Mouse (Mus musculus): ENCODE data around the gene Cdk17. TPM values are rescaled to one million over a fixed set of nuclear protein-coding genes. Genes with fewer than 3 reads are reported as not detected.
A peak's percentile ranks its signal among the peaks of the same experiment; 100 is the strongest.

Cdk17 gene
- polyA plus RNA-seq, 1 experiment from 2014 or later: 49.9 TPM

DNA sequence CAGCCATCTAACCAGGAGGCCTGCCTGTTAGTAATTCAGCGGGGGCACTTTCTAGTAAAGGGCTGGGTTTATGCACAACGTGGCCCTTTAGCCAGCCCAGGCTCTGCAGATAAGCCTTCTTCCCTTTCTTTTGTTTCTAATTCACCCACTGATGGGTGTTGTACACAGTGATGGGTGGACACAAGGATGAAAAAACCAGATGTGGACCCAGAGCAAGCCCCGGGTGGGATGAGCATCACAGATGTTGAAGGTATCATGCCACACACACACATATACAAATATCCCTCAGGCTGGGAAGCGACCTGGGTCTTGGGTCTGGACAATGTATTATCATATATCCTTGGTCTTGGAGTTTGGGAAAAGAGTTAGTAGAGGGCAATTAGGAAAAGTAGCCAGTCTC, 142.6 kb downstream of the Cdk17 start:
- H3K27ac ChIP-seq (ENCODE audit: low read length): no peak overlapping the region
- ATAC-seq: no peak
- H3K36me3 ChIP-seq (ENCODE audit: control insufficient read depth, insufficient read depth): no peaks in the 10 kb centered on the region
- no peaks in the 10 kb centered on the region for H3K27me3 ChIP-seq (replicated peaks; ENCODE audit: control insufficient read depth, insufficient read depth, low read length)
- H3K4me2 ChIP-seq (ENCODE audit: low read length): no peak overlapping the region
- H3K4me3 ChIP-seq (replicated peaks; ENCODE audit: low read length): no peak overlapping the region
- H3K9me3 ChIP-seq (ENCODE audit: control insufficient read depth, low read length): no peaks in the 10 kb centered on the region
- 78% methylated on average over 4 of the region's 4 CpGs for WGBS
- H3K9ac ChIP-seq (replicated peaks; ENCODE audit: low read depth, low read length): no peak overlapping the region
- H3K4me1 ChIP-seq (replicated peaks; ENCODE audit: control insufficient read depth, insufficient read depth, low read length): no peaks in the 10 kb centered on the region

DNA sequence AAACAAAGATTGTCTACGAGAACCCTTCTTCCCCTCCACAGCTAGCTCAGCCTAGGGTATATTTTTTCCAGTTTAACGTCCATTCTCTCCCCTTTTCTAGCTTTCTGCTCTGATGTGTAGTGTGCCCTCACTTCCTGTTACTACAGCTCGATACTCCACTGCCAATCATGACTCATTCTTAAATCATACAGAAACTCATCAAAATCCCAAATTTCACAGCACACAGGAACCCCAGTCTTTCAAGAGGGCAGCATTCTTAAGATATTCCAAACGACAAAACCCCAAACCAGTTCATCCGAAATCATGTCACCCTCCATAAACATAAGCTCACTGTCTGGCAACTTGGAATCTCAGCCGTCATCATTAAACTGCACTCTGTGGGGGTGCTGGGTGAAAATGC, 145.3 kb downstream of the Cdk17 start:
- H3K27me3 ChIP-seq (replicated peaks; ENCODE audit: control insufficient read depth, insufficient read depth, low read length): 0 out of 2 replicates have a peak, but pooled peaks cover 2% of the 10 kb centered on the region
- no peak overlapping the region for H3K4me3 ChIP-seq (replicated peaks; ENCODE audit: low read length)
- 70% methylated on average over 6 of the region's 6 CpGs for WGBS
- H3K4me2 ChIP-seq (ENCODE audit: low read length): no peak overlapping the region
- H3K36me3 ChIP-seq (ENCODE audit: control insufficient read depth, insufficient read depth): no peaks in the 10 kb centered on the region
- H3K4me1 ChIP-seq (replicated peaks; ENCODE audit: control insufficient read depth, insufficient read depth, low read length): peaks cover 16% of the 10 kb centered on the region
- H3K9ac ChIP-seq (replicated peaks; ENCODE audit: low read depth, low read length): no peak overlapping the region
- no peaks in the 10 kb centered on the region for H3K9me3 ChIP-seq (ENCODE audit: control insufficient read depth, low read length)
- no peak overlapping the region for H3K27ac ChIP-seq (ENCODE audit: low read length)
- no peak for ATAC-seq

DNA sequence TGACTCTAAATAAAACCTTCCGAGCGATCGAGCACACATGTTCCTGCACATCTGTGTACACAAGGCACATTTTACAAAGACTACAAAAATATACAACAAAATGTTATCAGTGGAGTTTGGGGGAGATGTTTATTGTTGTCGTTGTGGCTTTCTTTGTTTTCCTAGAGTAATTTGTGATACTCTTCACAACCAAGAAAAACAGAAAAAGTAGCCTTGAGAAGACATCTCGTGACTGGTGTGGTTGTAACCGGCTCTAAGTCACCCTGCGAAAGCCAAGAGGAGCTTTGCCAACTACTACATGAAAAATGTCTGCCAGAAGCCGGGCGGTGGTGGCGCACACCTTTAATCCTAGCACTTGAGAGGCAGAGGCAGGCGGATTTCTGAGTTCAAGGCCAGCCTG, 145.7 kb downstream of the Cdk17 start:
- no peak for ATAC-seq
- 93% methylated on average over 11 of the region's 11 CpGs for WGBS

DNA sequence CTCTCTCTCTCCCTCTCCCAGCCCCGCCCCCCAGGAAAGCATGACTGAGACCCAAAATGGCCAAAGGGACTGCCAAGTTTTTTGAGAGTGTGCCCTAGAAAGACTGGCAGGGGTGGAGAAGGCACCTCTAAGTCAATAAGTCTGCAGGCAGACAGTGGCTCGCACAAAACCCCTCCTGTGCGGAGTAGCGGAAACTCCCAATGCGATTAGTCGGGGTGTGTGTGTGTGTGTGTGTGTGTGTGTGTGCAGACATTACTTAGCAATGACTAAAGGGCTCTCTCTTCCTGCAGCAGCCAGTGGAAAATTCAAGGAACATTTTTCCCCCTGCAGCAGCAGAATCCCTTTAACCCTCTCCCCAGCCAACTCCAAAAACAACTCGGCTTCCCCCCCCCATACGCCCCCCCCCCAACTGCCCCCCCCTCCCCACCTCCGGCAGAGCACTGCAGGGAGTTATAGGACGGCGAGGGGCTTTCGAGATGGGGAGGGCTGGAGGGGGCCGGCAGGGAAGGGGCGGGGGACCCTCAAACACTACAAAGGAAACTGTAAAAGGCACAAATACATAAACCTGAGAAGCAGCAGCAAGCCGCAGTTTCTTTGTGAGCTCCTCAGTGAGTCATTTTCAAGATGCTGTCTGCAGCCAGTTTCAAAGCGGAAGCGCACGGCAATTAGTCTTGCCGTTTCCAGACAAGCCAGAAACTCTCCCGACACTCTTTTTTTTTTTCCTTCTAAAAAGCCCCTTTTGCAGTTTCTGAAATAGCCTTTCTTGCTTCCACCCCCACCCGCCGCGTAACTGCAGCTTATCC, 148.7 kb downstream of the Cdk17 start:
- H3K27ac ChIP-seq (ENCODE audit: low read length): peak overlapping the region; percentile 53; the same call in 1 of the 2 replicates
- peak overlapping the region; percentile 62 for H3K9ac ChIP-seq (replicated peaks; ENCODE audit: low read depth, low read length)
- H3K4me2 ChIP-seq (ENCODE audit: low read length): peak overlapping the region; percentile 100
- no peaks in the 10 kb centered on the region for H3K36me3 ChIP-seq (ENCODE audit: control insufficient read depth, insufficient read depth)
- ATAC-seq: peak; percentile 43
- under 1% methylated on average over 20 of the region's 23 CpGs for WGBS
- H3K4me3 ChIP-seq (replicated peaks; ENCODE audit: low read length): peak overlapping the region; percentile 55
- peaks cover 20% of the 10 kb centered on the region for H3K4me1 ChIP-seq (replicated peaks; ENCODE audit: control insufficient read depth, insufficient read depth, low read length)
- H3K9me3 ChIP-seq (ENCODE audit: control insufficient read depth, low read length): no peaks in the 10 kb centered on the region
- peaks cover 10% of the 10 kb centered on the region; the same call in 1 of the 2 replicates for H3K27me3 ChIP-seq (replicated peaks; ENCODE audit: control insufficient read depth, insufficient read depth, low read length)

More for the DNA sequence above, 145.7 kb downstream of the Cdk17 start:
- Histone ChIP-seq H3K4me3 (replicated peaks; ENCODE audit: low read length) (no peak overlapping the region), H3K4me2 (ENCODE audit: low read length) (no peak overlapping the region), H3K9me3 (ENCODE audit: control insufficient read depth, low read length) (no peaks in the 10 kb centered on the region), H3K4me1 (replicated peaks; ENCODE audit: control insufficient read depth, insufficient read depth, low read length) (peaks cover 20% of the 10 kb centered on the region), H3K27me3 (replicated peaks; ENCODE audit: control insufficient read depth, insufficient read depth, low read length) (peaks cover 4% of the 10 kb centered on the region; the same call in 1 of the 2 replicates), H3K9ac (replicated peaks; ENCODE audit: low read depth, low read length) (no peak overlapping the region), H3K27ac (ENCODE audit: low read length) (no peak overlapping the region), H3K36me3 (ENCODE audit: control insufficient read depth, insufficient read depth) (no peaks in the 10 kb centered on the region)

DNA sequence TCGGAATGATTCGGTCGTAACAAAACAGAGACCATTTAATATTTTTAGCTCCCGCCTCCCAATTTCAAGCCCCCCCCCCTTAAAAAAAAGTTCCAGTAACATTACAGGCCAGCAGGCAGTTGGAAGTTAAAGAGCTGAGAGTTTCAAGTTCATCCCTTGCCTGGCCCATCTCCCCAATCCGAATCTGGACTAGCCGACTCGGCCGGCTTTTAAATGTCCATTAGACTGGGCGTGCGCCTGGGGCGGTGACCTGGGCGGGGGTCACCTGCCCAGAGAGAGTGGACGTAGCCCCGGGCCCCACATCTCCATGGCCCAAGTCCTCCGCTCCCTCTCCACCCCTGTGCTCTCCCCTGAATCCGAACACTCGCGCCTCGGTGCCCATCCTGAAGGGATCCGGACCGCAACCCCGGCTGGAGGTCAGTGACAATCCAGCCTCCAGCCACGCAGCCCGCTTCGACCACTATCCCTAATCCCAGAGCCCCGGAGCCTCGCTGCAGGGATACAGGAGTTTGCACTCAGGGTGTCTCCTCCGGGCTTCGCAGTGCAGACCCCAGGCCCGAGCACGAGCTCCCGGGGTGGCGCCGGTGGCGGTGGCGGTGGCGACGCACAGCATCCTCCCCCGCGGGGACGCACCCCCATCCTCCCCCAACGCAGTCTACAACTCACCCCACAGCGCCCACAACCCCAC, 149.4 kb downstream of the Cdk17 start:
- Histone ChIP-seq H3K27ac (ENCODE audit: low read length) (peak overlapping the region; percentile 53), H3K9ac (replicated peaks; ENCODE audit: low read depth, low read length) (peak overlapping the region; percentile 62), H3K4me2 (ENCODE audit: low read length) (peak overlapping the region; percentile 100), H3K4me3 (replicated peaks; ENCODE audit: low read length) (peak overlapping the region; percentile 55), H3K9me3 (ENCODE audit: control insufficient read depth, low read length) (no peaks in the 10 kb centered on the region), H3K36me3 (ENCODE audit: control insufficient read depth, insufficient read depth) (no peaks in the 10 kb centered on the region), H3K4me1 (replicated peaks; ENCODE audit: control insufficient read depth, insufficient read depth, low read length) (peaks cover 20% of the 10 kb centered on the region), H3K27me3 (replicated peaks; ENCODE audit: control insufficient read depth, insufficient read depth, low read length) (peaks cover 10% of the 10 kb centered on the region; the same call in 1 of the 2 replicates)
- under 1% methylated on average over 43 of the region's 43 CpGs for WGBS
- ATAC-seq: peak; percentile 38

DNA sequence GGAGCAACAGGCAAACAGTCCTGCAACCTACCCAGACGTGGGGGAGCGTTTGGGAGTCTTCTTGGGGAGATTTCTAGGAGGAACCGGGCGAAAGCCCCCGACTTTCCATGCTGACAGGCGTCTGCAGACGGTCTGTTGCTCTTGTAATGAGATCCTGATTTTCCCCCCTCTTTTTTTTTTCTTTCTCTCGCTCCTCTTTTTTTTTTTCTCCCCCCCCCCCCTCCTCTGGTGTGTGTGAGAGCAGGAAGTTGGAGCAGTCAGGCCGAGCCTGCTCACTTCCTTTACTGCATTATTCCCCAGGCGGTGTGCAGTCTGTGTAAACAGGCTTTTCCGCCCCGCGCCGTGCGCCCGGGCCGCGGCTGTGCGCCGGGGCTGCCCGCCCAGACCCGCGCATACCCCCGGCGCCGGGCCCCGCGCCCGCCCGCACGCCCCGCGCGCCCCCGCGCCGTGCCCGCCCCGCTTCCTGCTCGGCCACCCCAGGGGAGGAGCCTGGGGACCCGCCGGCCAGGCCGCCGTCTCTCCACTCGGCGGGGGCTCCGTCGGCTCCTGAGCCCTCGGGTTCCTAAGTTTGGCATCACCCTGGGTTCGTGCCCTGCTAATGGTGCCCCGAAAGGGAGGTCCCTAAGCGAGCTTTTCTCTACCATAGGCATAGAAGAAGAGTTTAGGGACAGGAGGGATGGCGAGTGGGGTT, 150.2 kb downstream of the Cdk17 start, which contains the start of gene Elk3:
Elk3 (minus strand) TSS at position 415 of the 691 bp plus-strand sequence.
- no peaks in the 10 kb centered on the region for H3K36me3 ChIP-seq (ENCODE audit: control insufficient read depth, insufficient read depth)
- peaks cover 10% of the 10 kb centered on the region; the same call in 1 of the 2 replicates for H3K27me3 ChIP-seq (replicated peaks; ENCODE audit: control insufficient read depth, insufficient read depth, low read length)
- under 1% methylated on average over 38 of the region's 53 CpGs for WGBS
- peak within 1 kb of the TSS; percentile 62 for H3K9ac ChIP-seq (replicated peaks; ENCODE audit: low read depth, low read length)
- H3K4me2 ChIP-seq (ENCODE audit: low read length): peak within 1 kb of the TSS; percentile 100
- peak; percentile 77 for ATAC-seq
- H3K4me3 ChIP-seq (replicated peaks; ENCODE audit: low read length): peak within 1 kb of the TSS; percentile 55
- H3K9me3 ChIP-seq (ENCODE audit: control insufficient read depth, low read length): 0 out of 2 replicates have a peak, but pooled peaks cover 2% of the 10 kb centered on the region
- peak within 1 kb of the TSS; percentile 27 for H3K27ac ChIP-seq (ENCODE audit: low read length)
- peaks cover 20% of the 10 kb centered on the region for H3K4me1 ChIP-seq (replicated peaks; ENCODE audit: control insufficient read depth, insufficient read depth, low read length)

DNA sequence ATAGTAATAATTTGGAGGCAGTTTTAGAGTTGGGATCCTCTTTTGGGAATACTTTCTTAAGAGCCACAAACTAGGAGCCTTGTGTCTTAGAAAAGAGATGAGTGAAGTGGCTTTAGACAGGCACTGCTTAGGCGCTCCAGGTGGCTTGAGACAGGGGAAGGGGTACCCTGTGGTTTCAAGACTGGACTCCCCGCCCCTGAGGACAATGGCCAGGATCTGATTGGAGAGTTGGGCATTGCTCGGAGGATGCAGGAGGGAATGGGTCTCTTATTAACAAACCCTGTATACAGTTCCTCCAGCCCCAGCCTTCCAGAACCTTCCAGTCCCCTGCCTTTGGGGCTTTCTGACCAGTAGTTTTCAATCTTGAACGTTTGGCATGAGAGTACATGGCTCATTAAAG, 150.9 kb downstream of the Cdk17 start:
- H3K9ac ChIP-seq (replicated peaks; ENCODE audit: low read depth, low read length): no peak overlapping the region
- H3K4me3 ChIP-seq (replicated peaks; ENCODE audit: low read length): peak overlapping the region; percentile 55
- no peak overlapping the region for H3K27ac ChIP-seq (ENCODE audit: low read length)

More for the DNA sequence above, 150.9 kb downstream of the Cdk17 start:
- WGBS: 5% methylated on average over 4 of the region's 4 CpGs
- Histone ChIP-seq H3K4me2 (ENCODE audit: low read length) (peak overlapping the region; percentile 100), H3K36me3 (ENCODE audit: control insufficient read depth, insufficient read depth) (no peaks in the 10 kb centered on the region), H3K4me1 (replicated peaks; ENCODE audit: control insufficient read depth, insufficient read depth, low read length) (peaks cover 20% of the 10 kb centered on the region), H3K9me3 (ENCODE audit: control insufficient read depth, low read length) (0 out of 2 replicates have a peak, but pooled peaks cover 2% of the 10 kb centered on the region), H3K27me3 (replicated peaks; ENCODE audit: control insufficient read depth, insufficient read depth, low read length) (peaks cover 10% of the 10 kb centered on the region; the same call in 1 of the 2 replicates)
- ATAC-seq: no peak

All from forebrain, embryonic 16.5 days (tissue).